Mouse (Mus musculus) lung, postnatal 0 days (tissue): ENCODE measurements at regions not wholly inside any gene's neighbourhood (a gene's known extent, or its start where the extent isn't known, plus 50 kb on each side); places are given as distances from the start of the nearest gene placed in this dataset.

ENCODE experiments used
- CTCF ChIP-seq: IDR thresholded peaks from 2 replicates; pipeline ENCODE4 v1.5.1; 2016; ENCODE audit warnings: antibody characterized with exemption, mild to moderate bottlenecking
- EP300 ChIP-seq: IDR thresholded peaks from 2 replicates; pipeline ENCODE4 v1.6.1; 2016; ENCODE audit warnings: antibody characterized with exemption, mild to moderate bottlenecking, control low read depth

- TF ChIP-seq EP300 (no peak), CTCF (no peak)
Measured at GRCm38 (mm10) chr3:61068229-61068628, 65.6 kb downstream of the P2ry1 start.
